Mouse (Mus musculus) ES-Bruce4 (cell line): ENCODE measurements around the gene Fhit. TPM values are rescaled to one million over a fixed set of nuclear protein-coding genes. Genes with fewer than 3 reads are reported as not detected.

Experiments used
- H3K27ac ChIP-seq: 2 replicates; pipeline ENCODE4 v1.5.1; 2012; ENCODE audit warnings: low read length, inconsistent platforms; ENCODE audit not compliant: insufficient read depth
- H3K27me3 ChIP-seq: 2 replicates; pipeline ENCODE4 v1.6.1; 2012; ENCODE audit warnings: mild to moderate bottlenecking, low read length, inconsistent platforms; ENCODE audit not compliant: control insufficient read depth, poor library complexity, insufficient read depth, severe bottlenecking
- H3K36me3 ChIP-seq: 2 replicates; pipeline ENCODE4 v1.6.1; 2012; ENCODE audit warnings: inconsistent platforms, mild to moderate bottlenecking, low read length, moderate library complexity; ENCODE audit not compliant: control insufficient read depth, poor library complexity, insufficient read depth, severe bottlenecking
- H3K4me1 ChIP-seq: one replicate; pipeline ENCODE4 v1.8.1; 2011; ENCODE audit warnings: low read length; ENCODE audit not compliant: control insufficient read depth, insufficient read depth
- H3K4me3 ChIP-seq: 2 replicates; pipeline ENCODE4 v1.5.1; 2011; ENCODE audit warnings: low read depth, mild to moderate bottlenecking, low read length
- H3K9ac ChIP-seq: 2 replicates; pipeline ENCODE4 v1.6.1; 2012; ENCODE audit warnings: low read depth, mild to moderate bottlenecking, inconsistent platforms; ENCODE audit not compliant: poor library complexity, severe bottlenecking
- H3K9me3 ChIP-seq: replicated peaks from 2 replicates; pipeline ENCODE4 v1.6.1; 2012; ENCODE audit warnings: mild to moderate bottlenecking, low read length, inconsistent platforms; ENCODE audit not compliant: control insufficient read depth, poor library complexity, insufficient read depth, severe bottlenecking
- CTCF ChIP-seq: IDR thresholded peaks from one replicate; pipeline ENCODE4 v1.8.1; 2011; ENCODE audit warnings: low read depth, low read length
- EP300 ChIP-seq: IDR thresholded peaks from 2 replicates; pipeline ENCODE4 v1.6.1; 2011; ENCODE audit warnings: low read depth, low read length; ENCODE audit not compliant: insufficient read depth
- POLR2A ChIP-seq: IDR thresholded peaks from one replicate; pipeline ENCODE4 v1.8.1; 2011; ENCODE audit warnings: low read length; ENCODE audit not compliant: insufficient read depth
- polyA plus RNA-seq: library from polyadenylated mRNA; stranded (reverse); fragments of >200 nt; gene quantifications from 2 replicates; pipeline ENCODE4 v1.2.4, GENCODE M21; 2011; ENCODE audit warnings: low read depth; ENCODE audit not compliant: missing spikeins, insufficient read depth, insufficient read length

Gene Fhit
- polyA plus RNA-seq, 1 experiment = not detected

- Histone ChIP-seq H3K9me3 (no peaks in the 10 kb centered on the region), H3K9ac (no peak overlapping the region), H3K27me3 (no peaks in the 10 kb centered on the region), H3K4me1 (no peaks in the 10 kb centered on the region), H3K36me3 (no peaks in the 10 kb centered on the region), H3K27ac (no peak overlapping the region), H3K4me3 (no peak overlapping the region)
- no peak for TF ChIP-seq EP300
- no peak for TF ChIP-seq POLR2A
- no peak for TF ChIP-seq CTCF
Observed at GRCm38 (mm10) chr14:11151634-11152321, 10.1 kb downstream of the Fhit start.

GRCm38 (mm10) chr14:11133787-11134735 is 27.8 kb downstream of the Fhit start:
- Histone ChIP-seq H3K4me1 (no peaks in the 10 kb centered on the region), H3K27me3 (no peaks in the 10 kb centered on the region), H3K9ac (no peak overlapping the region), H3K9me3 (no peaks in the 10 kb centered on the region), H3K36me3 (no peaks in the 10 kb centered on the region), H3K27ac (no peak overlapping the region), H3K4me3 (no peak overlapping the region)
- TF ChIP-seq CTCF = no peak
- no peak for TF ChIP-seq EP300
- no peak for TF ChIP-seq POLR2A

GRCm38 (mm10) chr14:11132637-11133474 is 29.0 kb downstream of the Fhit start:
- TF ChIP-seq POLR2A = no peak
- TF ChIP-seq CTCF = no peak
- no peak for TF ChIP-seq EP300
- Histone ChIP-seq H3K4me1 (no peaks in the 10 kb centered on the region), H3K36me3 (no peaks in the 10 kb centered on the region), H3K27me3 (no peaks in the 10 kb centered on the region), H3K9me3 (no peaks in the 10 kb centered on the region), H3K27ac (no peak overlapping the region), H3K9ac (no peak overlapping the region), H3K4me3 (no peak overlapping the region)

- H3K27ac ChIP-seq = no peak overlapping the region
- H3K36me3 ChIP-seq = no peaks in the 10 kb centered on the region
- no peaks in the 10 kb centered on the region for H3K27me3 ChIP-seq
- peaks cover 2% of the 10 kb centered on the region for H3K4me1 ChIP-seq
- no peak overlapping the region for H3K9ac ChIP-seq
- TF ChIP-seq POLR2A (no peak), EP300 (no peak), CTCF (no peak)
- no peak overlapping the region for H3K4me3 ChIP-seq
- H3K9me3 ChIP-seq = no peaks in the 10 kb centered on the region
Observed at GRCm38 (mm10) chr14:11125096-11125495, 36.7 kb downstream of the Fhit start.

- Histone ChIP-seq H3K4me1 (peaks cover 6% of the 10 kb centered on the region), H3K9ac (no peak overlapping the region), H3K4me3 (no peak overlapping the region), H3K27ac (no peak overlapping the region), H3K36me3 (no peaks in the 10 kb centered on the region), H3K27me3 (no peaks in the 10 kb centered on the region), H3K9me3 (no peaks in the 10 kb centered on the region)
- TF ChIP-seq POLR2A = no peak
- TF ChIP-seq EP300 = no peak
- TF ChIP-seq CTCF = no peak
Observed at GRCm38 (mm10) chr14:11119076-11119475, 42.8 kb downstream of the Fhit start.
